Comparison of ENCODE assay signal across 8 mouse cellular contexts in genomic region chr11:3386941-3387368, GRCm38 (mm10). TPM values are rescaled to one million over a fixed set of nuclear protein-coding genes. Genes with fewer than 3 reads are reported as not detected.
DNase-seq lines count a peak whose midpoint lies in the region; ATAC-seq and TF ChIP-seq lines count a peak whose summit lies in the region.

No protein-coding gene starts in this region.

- TF ChIP-seq CTCF in Patski (IDR thresholded peaks at IDR 0.05): peak; percentile 98

- DNase-seq in Patski (ENCODE audit: low read depth, low spot score): no peak
- peak; percentile 95 for DNase-seq in cerebellum, postnatal 14 days
- peak; percentile 84 for DNase-seq in gastrocnemius, adult 18-20 months (ENCODE audit: low spot score)
- peak; percentile 77 for DNase-seq in left cerebral cortex, adult 11 months (ENCODE audit: low spot score)
- peak; percentile 95 for DNase-seq in lung, postnatal 36 days
- DNase-seq in retina, postnatal 7 days (ENCODE audit: low read depth, low spot score): peak; percentile 60
- peak; percentile 84 to 90 for DNase-seq in urinary bladder, adult 18-20 months (ENCODE audit: low spot score in 2 of 2)

- H3K4me2 ChIP-seq in hindbrain, embryonic 15.5 days: no peak overlapping the region

- H3K4me1 ChIP-seq in hindbrain, embryonic 15.5 days (replicated peaks): peaks cover 5% of the 10 kb centered on the region

- CTCF ChIA-PET in Patski (lab: Charles Lee): interaction anchor here (0.9 to 2.7 kb wide), 11 partner anchors 9 to 67 kb away, joined by 3 to 16 read pairs (median 4); partner anchors contain the start of gene Pik3ip1

- no peaks in the 10 kb centered on the region for H3K36me3 ChIP-seq in hindbrain, embryonic 15.5 days

- peak; percentile 62 for ATAC-seq in Patski
- peak; percentile 91 for ATAC-seq in hindbrain, embryonic 15.5 days (ENCODE audit: low FRiP score, low read depth)

- H3K27ac ChIP-seq in hindbrain, embryonic 15.5 days (replicated peaks): no peak overlapping the region

- in situ Hi-C loops in Patski (cut with MboI; ENCODE audit: low pct_unique_long_range_greater_than_20kb): no loop called here

- H3K9me3 ChIP-seq in hindbrain, embryonic 15.5 days: no peaks in the 10 kb centered on the region

- H3K4me3 ChIP-seq in hindbrain, embryonic 15.5 days: no peak overlapping the region

- no peaks in the 10 kb centered on the region for H3K27me3 ChIP-seq in Patski
- H3K27me3 ChIP-seq in hindbrain, embryonic 15.5 days: no peaks in the 10 kb centered on the region

- H3K9ac ChIP-seq in hindbrain, embryonic 15.5 days: no peak overlapping the region

- POLR2A ChIA-PET in Patski (lab: Charles Lee): no interaction called here

- WGBS in hindbrain, embryonic 15.5 days: 28% methylated on average over 4 of the region's 4 CpGs

RNA-seq across cellular contexts. Expression of gene Limk2, which starts 22.0 kb away (rescaled TPM):
- polyA plus RNA-seq in Patski (2021): 38.5 TPM
- total RNA-seq in gastrocnemius, adult 18-20 months (2021): 10 to 100 TPM; 10.4 to 12.1 TPM
- polyA plus RNA-seq in hindbrain, embryonic 15.5 days (2015; fragmentation: Nextera tagmentation; extraction: Ambion mirVana): 148 and 158 TPM in 2 replicates

RNA-seq across cellular contexts. Expression of gene Pik3ip1, which starts 56.8 kb away (rescaled TPM):
- 24.7 TPM for polyA plus RNA-seq in Patski (2021)
- total RNA-seq in gastrocnemius, adult 18-20 months (2021): 10 to 100 TPM; 27.2 to 30.8 TPM
- 26.1 and 26.3 TPM in 2 replicates for polyA plus RNA-seq in hindbrain, embryonic 15.5 days (2015; fragmentation: Nextera tagmentation; extraction: Ambion mirVana)
